Mouse (Mus musculus) liver, adult 2 months (tissue): Measurements from ENCODE around the gene Lars2. TPM values are rescaled to one million over a fixed set of nuclear protein-coding genes. Genes with fewer than 3 reads are reported as not detected.

ENCODE experiments used
- DNase-seq: peaks from one replicate; pipeline ENCODE4 v3.0.0-alpha.2; 2011; ENCODE audit warnings: low read depth, low spot score; ENCODE audit errors: extremely low read depth
- H3K27ac ChIP-seq: fragments of 200-500 bp; replicated peaks from 2 replicates; pipeline ENCODE4 v1.5.1; 2012; ENCODE audit warnings: low read depth, mild to moderate bottlenecking, control low read depth, inconsistent platforms, low read length; ENCODE audit not compliant: insufficient read depth
- H3K27me3 ChIP-seq: fragments of 200-500 bp; 2 replicates; pipeline ENCODE4 v1.6.1; 2012; ENCODE audit warnings: mild to moderate bottlenecking, moderate library complexity, low read length, inconsistent platforms; ENCODE audit not compliant: control insufficient read depth, insufficient read depth
- H3K36me3 ChIP-seq: fragments of 200-500 bp; 2 replicates; pipeline ENCODE4 v1.6.1; 2012; ENCODE audit warnings: low read length, inconsistent platforms; ENCODE audit not compliant: control insufficient read depth, insufficient read depth
- H3K4me1 ChIP-seq: fragments of 200-500 bp; 2 replicates; pipeline ENCODE4 v1.6.1; 2011; ENCODE audit warnings: low read length; ENCODE audit not compliant: control insufficient read depth, insufficient read depth
- H3K4me3 ChIP-seq: fragments of 200-500 bp; 2 replicates; pipeline ENCODE4 v1.5.1; 2011; ENCODE audit warnings: low read depth, mild to moderate bottlenecking, control low read depth, low read length, moderate library complexity; ENCODE audit not compliant: insufficient read depth
- H3K79me2 ChIP-seq: fragments of 200-500 bp; 2 replicates; pipeline ENCODE4 v1.6.1; 2012; ENCODE audit warnings: inconsistent platforms, mild to moderate bottlenecking, low read length, moderate library complexity; ENCODE audit not compliant: control insufficient read depth, insufficient read depth
- H3K9ac ChIP-seq: fragments of 200-500 bp; 2 replicates; pipeline ENCODE4 v1.6.1; 2012; ENCODE audit warnings: low read depth, mild to moderate bottlenecking, control low read depth, inconsistent platforms, low read length
- CTCF ChIP-seq: fragments of 200-500 bp; IDR thresholded peaks from 2 replicates; pipeline ENCODE4 v1.5.1; 2011; ENCODE audit warnings: low read depth, low read length, control low read depth
- POLR2A ChIP-seq: fragments of 200-500 bp; IDR thresholded peaks from 2 replicates; pipeline ENCODE4 v1.6.1; 2011; ENCODE audit warnings: low read length, control low read depth; ENCODE audit not compliant: insufficient read depth; ENCODE audit errors: extremely low read depth
- WGBS: fragments of 180-500 bp; shearing (Covaris S2); methylation state at CpG from one replicate; pipeline ENCODE4 v1.1.7; 2018; 5-methylcytosine and 5-hydroxymethylcytosine counted together
- polyA plus RNA-seq: library from polyadenylated mRNA; depleted of rRNA; stranded (reverse); fragments of >200 nt; gene quantifications from 2 replicates; pipeline ENCODE4 v1.2.3, GENCODE M21; 2012
- total RNA-seq: library from RNA; depleted of rRNA; stranded (reverse); fragments of >200 nt; gene quantifications from 2 replicates; pipeline ENCODE4 v1.2.3, GENCODE M21; 2014

Gene Lars2
- total and polyA plus RNA-seq, 2 experiments = 24.1 to 482 TPM

DNA sequence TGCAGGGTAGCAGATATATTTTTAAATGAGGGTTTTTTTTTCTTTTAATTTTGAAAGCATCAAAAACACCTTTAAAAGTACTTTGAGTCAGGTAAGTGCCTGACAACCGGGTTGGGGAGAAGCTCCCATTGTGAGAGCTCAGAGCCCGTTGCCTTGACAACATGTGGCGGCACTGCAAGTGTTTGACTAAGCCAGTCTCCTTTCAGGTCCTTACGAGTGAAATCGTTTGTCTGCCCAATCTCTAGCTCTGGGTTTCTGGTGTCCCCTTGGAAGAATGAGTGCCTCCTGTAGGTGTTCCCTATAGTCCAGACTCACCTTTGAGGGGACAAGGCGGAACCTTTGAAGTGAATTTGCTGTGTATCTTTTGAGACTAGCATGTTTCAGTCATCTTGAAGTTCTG is 31.0 kb downstream of the Lars2 start:
- Histone ChIP-seq H3K36me3 (peaks cover 3% of the 10 kb centered on the region; the same call in 1 of the 2 replicates), H3K4me1 (no peaks in the 10 kb centered on the region), H3K4me3 (no peak overlapping the region), H3K79me2 (no peaks in the 10 kb centered on the region), H3K27me3 (no peaks in the 10 kb centered on the region), H3K9ac (no peak overlapping the region), H3K27ac (no peak overlapping the region)
- no peak for DNase-seq
- TF ChIP-seq POLR2A (no peak), CTCF (no peak)
- 80% methylated on average over 6 of the region's 6 CpGs for WGBS

- H3K36me3 ChIP-seq = peaks cover 2% of the 10 kb centered on the region; the same call in 1 of the 2 replicates
- 87% methylated on average over 3 of the region's 3 CpGs for WGBS
- no peaks in the 10 kb centered on the region for H3K4me1 ChIP-seq
- no peaks in the 10 kb centered on the region for H3K27me3 ChIP-seq
- TF ChIP-seq POLR2A (no peak), CTCF (no peak)
- no peak for DNase-seq
- no peak overlapping the region for H3K9ac ChIP-seq
- H3K27ac ChIP-seq = no peak overlapping the region
- H3K4me3 ChIP-seq = no peak overlapping the region
- no peaks in the 10 kb centered on the region for H3K79me2 ChIP-seq
These were observed 35.5 kb downstream of the Lars2 start for GRCm38 (mm10) chr9:123402215-123402614.

GRCm38 (mm10) chr9:123403031-123403430 is 36.3 kb downstream of the Lars2 start:
- no peaks in the 10 kb centered on the region for H3K79me2 ChIP-seq
- H3K9ac ChIP-seq = no peak overlapping the region
- 73% methylated on average over 3 of the region's 3 CpGs for WGBS
- DNase-seq = no peak
- H3K4me1 ChIP-seq = no peaks in the 10 kb centered on the region
- TF ChIP-seq POLR2A (no peak), CTCF (no peak)
- H3K4me3 ChIP-seq = no peak overlapping the region
- H3K27me3 ChIP-seq = no peaks in the 10 kb centered on the region
- no peak overlapping the region for H3K27ac ChIP-seq
- no peaks in the 10 kb centered on the region for H3K36me3 ChIP-seq

GRCm38 (mm10) chr9:123405231-123405630 is 38.5 kb downstream of the Lars2 start:
- Histone ChIP-seq H3K36me3 (no peaks in the 10 kb centered on the region), H3K79me2 (no peaks in the 10 kb centered on the region), H3K9ac (no peak overlapping the region), H3K27me3 (no peaks in the 10 kb centered on the region), H3K4me1 (no peaks in the 10 kb centered on the region), H3K4me3 (no peak overlapping the region), H3K27ac (no peak overlapping the region)
- no peak for DNase-seq
- TF ChIP-seq POLR2A (no peak), CTCF (no peak)
- 94% methylated on average over 1 of the region's 1 CpGs for WGBS

- peak; percentile 72 for DNase-seq
- Histone ChIP-seq H3K4me3 (no peak overlapping the region), H3K79me2 (no peaks in the 10 kb centered on the region), H3K36me3 (peaks cover 22% of the 10 kb centered on the region), H3K9ac (no peak overlapping the region), H3K27me3 (no peaks in the 10 kb centered on the region), H3K4me1 (no peaks in the 10 kb centered on the region), H3K27ac (no peak overlapping the region)
- 18% methylated on average over 2 of the region's 2 CpGs for WGBS
- TF ChIP-seq POLR2A (no peak), CTCF (no peak)
These were observed 42.0 kb downstream of the Lars2 start for GRCm38 (mm10) chr9:123408771-123409170.

DNA sequence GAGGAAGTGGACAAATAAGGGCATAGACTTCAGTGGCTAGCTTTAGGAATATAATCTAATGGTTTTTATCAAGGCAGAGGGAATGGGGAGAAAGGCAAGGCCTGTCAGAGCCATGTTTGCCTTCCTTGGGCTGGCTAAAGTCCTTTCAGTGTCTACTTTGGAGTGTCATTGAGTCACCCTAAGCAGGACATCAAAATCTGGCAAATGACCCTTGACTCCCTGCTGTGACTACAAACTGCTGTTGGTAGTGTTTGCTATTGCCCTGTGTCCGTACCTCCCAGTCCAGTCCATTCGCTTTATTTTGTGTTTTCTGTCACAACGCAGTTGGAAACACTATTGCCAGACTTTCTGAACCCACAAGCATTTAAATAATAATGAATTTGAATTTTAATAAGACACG is 63.1 kb downstream of the Lars2 start:
- TF ChIP-seq POLR2A (no peak), CTCF (no peak)
- WGBS = 38% methylated on average over 4 of the region's 4 CpGs
- Histone ChIP-seq H3K9ac (no peak overlapping the region), H3K27ac (no peak overlapping the region), H3K36me3 (peaks cover 13% of the 10 kb centered on the region), H3K4me1 (peaks cover 3% of the 10 kb centered on the region; the same call in 1 of the 2 replicates), H3K79me2 (no peaks in the 10 kb centered on the region), H3K27me3 (no peaks in the 10 kb centered on the region), H3K4me3 (no peak overlapping the region)
- peak; percentile 77 for DNase-seq
